Comparison of ENCODE assay signal across 11 mouse cellular contexts in genomic region chr5:66101577-66101976, GRCm38 (mm10).
DNase-seq lines count a peak whose midpoint lies in the region; ATAC-seq lines count a peak whose summit lies in the region.
"Had no signal": no experiment of that assay in that cellular context is flagged by ENCODE, and none has a peak within 500 bp of the region (broad histone marks: within the 10 kb centered on the region; RNA-seq: fewer than 3 reads in every experiment).

No protein-coding gene starts in this region.

- peak; percentile 35 for DNase-seq in embryonic facial prominence, embryonic 14.5 days (ENCODE audit: low spot score)
- no peak for DNase-seq in embryonic facial prominence, embryonic 10.5 days (ENCODE audit: low spot score)
- DNase-seq in right cerebral cortex, postnatal 14 days, result peak; percentile 16
- no peak for DNase-seq in right cerebral cortex, postnatal 36 days (ENCODE audit: low spot score in 2 of 2)
- peak; percentile 64 for DNase-seq in kidney, postnatal 10 days
- peak; percentile 20 for DNase-seq in thymus, postnatal 14 days
- no peak for DNase-seq in cerebellum, adult 9-10 months
- DNase-seq in yolk sac, embryonic 10.5 days (ENCODE audit: low spot score), result no peak
- DNase-seq: cerebellum, postnatal 14 days had no signal

- no peak overlapping the region for H3K9ac ChIP-seq in embryonic facial prominence, embryonic 14.5 days (ENCODE audit: low read depth, low read length)
- H3K9ac ChIP-seq: neural tube, embryonic 13.5 days had no signal

- no peak overlapping the region for H3K4me3 ChIP-seq in embryonic facial prominence, embryonic 14.5 days (ENCODE audit: low read depth, low read length)
- no peak overlapping the region for H3K4me3 ChIP-seq in embryonic facial prominence, embryonic 10.5 days
- H3K4me3 ChIP-seq: neural tube, embryonic 13.5 days had no signal

- no peaks in the 10 kb centered on the region for H3K27me3 ChIP-seq in embryonic facial prominence, embryonic 14.5 days (replicated peaks; ENCODE audit: control insufficient read depth, insufficient read depth, low read length)
- no peaks in the 10 kb centered on the region for H3K27me3 ChIP-seq in embryonic facial prominence, embryonic 10.5 days (replicated peaks; ENCODE audit: low read depth, poor library complexity, severe bottlenecking)
- H3K27me3 ChIP-seq: neural tube, embryonic 13.5 days had no signal

- no peak overlapping the region for H3K4me2 ChIP-seq in embryonic facial prominence, embryonic 14.5 days (ENCODE audit: low read depth, low read length)
- H3K4me2 ChIP-seq: neural tube, embryonic 13.5 days had no signal

- 60% methylated on average over 3 of the region's 3 CpGs for WGBS in embryonic facial prominence, embryonic 14.5 days
- 68% methylated on average over 3 of the region's 3 CpGs for WGBS in embryonic facial prominence, embryonic 10.5 days

- no peaks in the 10 kb centered on the region for H3K4me1 ChIP-seq in embryonic facial prominence, embryonic 14.5 days (ENCODE audit: control insufficient read depth, insufficient read depth, low read length)
- H3K4me1 ChIP-seq in embryonic facial prominence, embryonic 10.5 days, result no peaks in the 10 kb centered on the region
- H3K4me1 ChIP-seq: neural tube, embryonic 13.5 days had no signal

- ATAC-seq in embryonic facial prominence, embryonic 14.5 days (ENCODE audit: low read depth), result no peak
- ATAC-seq: intestine, embryonic 16.5 days had no signal

- no peak overlapping the region for H3K27ac ChIP-seq in embryonic facial prominence, embryonic 14.5 days (replicated peaks; ENCODE audit: low read depth, low read length)
- H3K27ac ChIP-seq in embryonic facial prominence, embryonic 10.5 days (replicated peaks), result no peak overlapping the region
- H3K27ac ChIP-seq: neural tube, embryonic 13.5 days had no signal

- H3K9me3 ChIP-seq in embryonic facial prominence, embryonic 14.5 days (ENCODE audit: control insufficient read depth, low read length), result no peaks in the 10 kb centered on the region
- no peaks in the 10 kb centered on the region for H3K9me3 ChIP-seq in embryonic facial prominence, embryonic 10.5 days
- H3K9me3 ChIP-seq: neural tube, embryonic 13.5 days had no signal

- no peaks in the 10 kb centered on the region for H3K36me3 ChIP-seq in embryonic facial prominence, embryonic 14.5 days (ENCODE audit: control insufficient read depth, insufficient read depth, low read length)
- H3K36me3 ChIP-seq in embryonic facial prominence, embryonic 10.5 days (replicated peaks), result no peaks in the 10 kb centered on the region
- H3K36me3 ChIP-seq: neural tube, embryonic 13.5 days had no signal

Comparison
In these comparisons a context has a peak if more than half of its experiments do, and no peak if none do; other contexts are left out.
1. DNase-seq: peak in embryonic facial prominence, embryonic 14.5 days (single experiment), right cerebral cortex, postnatal 14 days (single experiment), kidney, postnatal 10 days (single experiment) and thymus, postnatal 14 days (single experiment); none in embryonic facial prominence, embryonic 10.5 days (single experiment), right cerebral cortex, postnatal 36 days (0 of 2), cerebellum, adult 9-10 months (single experiment) and yolk sac, embryonic 10.5 days (single experiment).